Mouse (Mus musculus): ENCODE measurements around the gene Eif5b. TPM values are rescaled to one million over a fixed set of nuclear protein-coding genes. Genes with fewer than 3 reads are reported as not detected.

The Eif5b gene
- polyA plus RNA-seq, 1 experiment from 2014 or later, result 16.5 TPM

DNA sequence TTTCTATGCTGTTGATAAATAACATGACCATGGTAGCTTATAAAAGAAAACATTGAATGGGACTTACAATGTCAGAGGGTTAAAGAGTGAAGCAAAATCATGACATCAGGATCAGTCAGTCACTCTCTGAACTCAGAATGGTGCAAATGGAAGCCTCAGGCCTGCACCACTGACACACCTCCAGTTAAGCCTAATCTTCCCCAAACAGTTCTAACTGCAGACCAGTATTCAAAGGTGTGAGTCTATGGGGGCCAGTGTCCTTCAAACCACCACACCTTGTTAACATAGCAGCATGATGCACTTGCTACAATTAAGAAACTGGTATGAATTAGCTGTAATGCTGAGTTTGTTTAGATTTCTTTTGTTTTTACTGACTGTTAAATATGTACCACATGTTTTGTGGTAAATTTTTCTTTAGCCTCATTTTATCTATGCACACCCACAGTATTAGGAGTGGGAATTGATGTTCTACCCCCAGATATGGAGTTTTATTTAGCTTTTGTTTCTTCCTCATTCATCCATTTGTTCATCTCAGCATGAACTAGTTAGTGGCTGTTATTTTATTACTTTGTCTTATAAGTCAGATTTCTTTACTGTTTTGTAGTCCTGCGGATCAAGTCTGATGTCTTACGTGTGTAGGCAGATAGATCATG lies 16.9 kb downstream of the Eif5b start:
- Histone ChIP-seq H3K27me3 (ENCODE audit: control insufficient read depth, insufficient read depth, low read length) (no peaks in the 10 kb centered on the region), H3K4me3 (ENCODE audit: low read length) (no peak overlapping the region), H3K27ac (ENCODE audit: low read length) (no peak overlapping the region), H3K9ac (ENCODE audit: low read length) (no peak overlapping the region), H3K4me2 (ENCODE audit: low read depth, low read length) (no peak overlapping the region), H3K36me3 (ENCODE audit: control insufficient read depth, insufficient read depth) (peaks cover 16% of the 10 kb centered on the region), H3K9me3 (replicated peaks; ENCODE audit: control insufficient read depth, low read length) (no peaks in the 10 kb centered on the region), H3K4me1 (ENCODE audit: control insufficient read depth, insufficient read depth, low read length) (no peaks in the 10 kb centered on the region)
- 96% methylated on average over 2 of the region's 2 CpGs for WGBS
- ATAC-seq (replicated peaks; ENCODE audit: extremely low read depth, insufficient read depth, low FRiP score), result no peak

DNA sequence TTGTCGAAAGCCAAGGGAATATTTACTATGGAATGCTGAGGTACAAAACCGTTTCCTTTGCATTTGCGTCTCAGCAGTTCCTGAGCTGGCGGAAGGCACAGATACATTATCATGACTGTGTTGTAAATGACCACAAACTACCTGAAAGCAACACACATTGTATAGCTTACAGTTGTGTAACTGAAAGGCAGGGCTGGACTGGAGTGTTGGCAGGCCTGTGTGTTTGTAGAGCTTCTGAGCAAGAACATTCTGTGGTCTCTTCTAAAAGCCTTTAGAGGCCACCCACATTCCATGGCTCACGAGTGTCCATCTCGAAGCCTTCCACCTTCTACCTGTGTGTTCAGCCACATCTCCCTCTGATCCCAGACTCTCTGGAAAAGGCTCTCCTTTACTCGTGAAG lies 29.5 kb downstream of the Eif5b start:
- Histone ChIP-seq H3K27me3 (ENCODE audit: control insufficient read depth, insufficient read depth, low read length) (no peaks in the 10 kb centered on the region), H3K4me2 (ENCODE audit: low read depth, low read length) (no peak overlapping the region), H3K9me3 (replicated peaks; ENCODE audit: control insufficient read depth, low read length) (no peaks in the 10 kb centered on the region), H3K36me3 (ENCODE audit: control insufficient read depth, insufficient read depth) (peaks cover 14% of the 10 kb centered on the region), H3K27ac (ENCODE audit: low read length) (no peak overlapping the region), H3K9ac (ENCODE audit: low read length) (no peak overlapping the region), H3K4me1 (ENCODE audit: control insufficient read depth, insufficient read depth, low read length) (no peaks in the 10 kb centered on the region), H3K4me3 (ENCODE audit: low read length) (no peak overlapping the region)
- WGBS, result 84% methylated on average over 7 of the region's 7 CpGs
- ATAC-seq (replicated peaks; ENCODE audit: extremely low read depth, insufficient read depth, low FRiP score), result no peak

- peaks cover 24% of the 10 kb centered on the region for H3K36me3 ChIP-seq (ENCODE audit: control insufficient read depth, insufficient read depth)
- no peaks in the 10 kb centered on the region for H3K27me3 ChIP-seq (ENCODE audit: control insufficient read depth, insufficient read depth, low read length)
- 90% methylated on average over 5 of the region's 5 CpGs for WGBS
These were observed 33.6 kb downstream of the Eif5b start for GRCm38 (mm10) chr1:38031391-38031790.

GRCm38 (mm10) chr1:38035521-38035920 lies 37.7 kb downstream of the Eif5b start:
- H3K9me3 ChIP-seq (replicated peaks; ENCODE audit: control insufficient read depth, low read length), result no peaks in the 10 kb centered on the region
- no peak overlapping the region for H3K4me3 ChIP-seq (ENCODE audit: low read length)
- H3K9ac ChIP-seq (ENCODE audit: low read length), result no peak overlapping the region
- no peaks in the 10 kb centered on the region for H3K27me3 ChIP-seq (ENCODE audit: control insufficient read depth, insufficient read depth, low read length)
- no peak for ATAC-seq (replicated peaks; ENCODE audit: extremely low read depth, insufficient read depth, low FRiP score)
- H3K36me3 ChIP-seq (ENCODE audit: control insufficient read depth, insufficient read depth), result peaks cover 56% of the 10 kb centered on the region
- H3K27ac ChIP-seq (ENCODE audit: low read length), result no peak overlapping the region
- H3K4me2 ChIP-seq (ENCODE audit: low read depth, low read length), result no peak overlapping the region
- 86% methylated on average over 4 of the region's 4 CpGs for WGBS
- no peaks in the 10 kb centered on the region for H3K4me1 ChIP-seq (ENCODE audit: control insufficient read depth, insufficient read depth, low read length)

More at GRCm38 (mm10) chr1:38031391-38031790, 33.6 kb downstream of the Eif5b start:
- H3K4me2 ChIP-seq (ENCODE audit: low read depth, low read length), result no peak overlapping the region
- no peak overlapping the region for H3K27ac ChIP-seq (ENCODE audit: low read length)
- ATAC-seq (replicated peaks; ENCODE audit: extremely low read depth, insufficient read depth, low FRiP score), result no peak
- no peaks in the 10 kb centered on the region for H3K9me3 ChIP-seq (replicated peaks; ENCODE audit: control insufficient read depth, low read length)
- H3K9ac ChIP-seq (ENCODE audit: low read length), result no peak overlapping the region
- H3K4me3 ChIP-seq (ENCODE audit: low read length), result no peak overlapping the region
- no peaks in the 10 kb centered on the region for H3K4me1 ChIP-seq (ENCODE audit: control insufficient read depth, insufficient read depth, low read length)

GRCm38 (mm10) chr1:38037375-38037774 lies 39.6 kb downstream of the Eif5b start:
- peaks cover 58% of the 10 kb centered on the region for H3K36me3 ChIP-seq (ENCODE audit: control insufficient read depth, insufficient read depth)
- no peak overlapping the region for H3K4me3 ChIP-seq (ENCODE audit: low read length)
- H3K9me3 ChIP-seq (replicated peaks; ENCODE audit: control insufficient read depth, low read length), result no peaks in the 10 kb centered on the region
- H3K4me2 ChIP-seq (ENCODE audit: low read depth, low read length), result no peak overlapping the region
- no peak for ATAC-seq (replicated peaks; ENCODE audit: extremely low read depth, insufficient read depth, low FRiP score)
- H3K9ac ChIP-seq (ENCODE audit: low read length), result no peak overlapping the region
- H3K4me1 ChIP-seq (ENCODE audit: control insufficient read depth, insufficient read depth, low read length), result no peaks in the 10 kb centered on the region
- no peak overlapping the region for H3K27ac ChIP-seq (ENCODE audit: low read length)
- H3K27me3 ChIP-seq (ENCODE audit: control insufficient read depth, insufficient read depth, low read length), result no peaks in the 10 kb centered on the region
- 85% methylated on average over 5 of the region's 5 CpGs for WGBS

GRCm38 (mm10) chr1:38038898-38039297 lies 41.1 kb downstream of the Eif5b start:
- no peak for ATAC-seq (replicated peaks; ENCODE audit: extremely low read depth, insufficient read depth, low FRiP score)
- H3K27ac ChIP-seq (ENCODE audit: low read length), result no peak overlapping the region
- H3K4me2 ChIP-seq (ENCODE audit: low read depth, low read length), result no peak overlapping the region
- H3K9ac ChIP-seq (ENCODE audit: low read length), result no peak overlapping the region
- H3K9me3 ChIP-seq (replicated peaks; ENCODE audit: control insufficient read depth, low read length), result no peaks in the 10 kb centered on the region
- peaks cover 55% of the 10 kb centered on the region for H3K36me3 ChIP-seq (ENCODE audit: control insufficient read depth, insufficient read depth)
- H3K27me3 ChIP-seq (ENCODE audit: control insufficient read depth, insufficient read depth, low read length), result no peaks in the 10 kb centered on the region
- H3K4me1 ChIP-seq (ENCODE audit: control insufficient read depth, insufficient read depth, low read length), result no peaks in the 10 kb centered on the region
- no peak overlapping the region for H3K4me3 ChIP-seq (ENCODE audit: low read length)
- 91% methylated on average over 2 of the region's 2 CpGs for WGBS

GRCm38 (mm10) chr1:38048121-38048520 lies 50.3 kb downstream of the Eif5b start:
- 92% methylated on average over 3 of the region's 3 CpGs for WGBS
- ATAC-seq (replicated peaks; ENCODE audit: extremely low read depth, insufficient read depth, low FRiP score), result no peak
- no peaks in the 10 kb centered on the region for H3K27me3 ChIP-seq (ENCODE audit: control insufficient read depth, insufficient read depth, low read length)
- no peak overlapping the region for H3K27ac ChIP-seq (ENCODE audit: low read length)
- no peak overlapping the region for H3K9ac ChIP-seq (ENCODE audit: low read length)
- no peaks in the 10 kb centered on the region for H3K9me3 ChIP-seq (replicated peaks; ENCODE audit: control insufficient read depth, low read length)
- peaks cover 58% of the 10 kb centered on the region for H3K36me3 ChIP-seq (ENCODE audit: control insufficient read depth, insufficient read depth)
- no peak overlapping the region for H3K4me2 ChIP-seq (ENCODE audit: low read depth, low read length)
- H3K4me3 ChIP-seq (ENCODE audit: low read length), result no peak overlapping the region
- no peaks in the 10 kb centered on the region for H3K4me1 ChIP-seq (ENCODE audit: control insufficient read depth, insufficient read depth, low read length)

GRCm38 (mm10) chr1:38049562-38049961 lies 51.8 kb downstream of the Eif5b start:
- H3K4me1 ChIP-seq (ENCODE audit: control insufficient read depth, insufficient read depth, low read length), result no peaks in the 10 kb centered on the region
- H3K4me3 ChIP-seq (ENCODE audit: low read length), result no peak overlapping the region
- H3K4me2 ChIP-seq (ENCODE audit: low read depth, low read length), result no peak overlapping the region
- H3K36me3 ChIP-seq (ENCODE audit: control insufficient read depth, insufficient read depth), result peaks cover 64% of the 10 kb centered on the region
- 53% methylated on average over 4 of the region's 4 CpGs for WGBS
- no peak for ATAC-seq (replicated peaks; ENCODE audit: extremely low read depth, insufficient read depth, low FRiP score)
- no peak overlapping the region for H3K27ac ChIP-seq (ENCODE audit: low read length)
- no peaks in the 10 kb centered on the region for H3K9me3 ChIP-seq (replicated peaks; ENCODE audit: control insufficient read depth, low read length)
- no peak overlapping the region for H3K9ac ChIP-seq (ENCODE audit: low read length)
- H3K27me3 ChIP-seq (ENCODE audit: control insufficient read depth, insufficient read depth, low read length), result no peaks in the 10 kb centered on the region

GRCm38 (mm10) chr1:38055176-38055575 lies 57.4 kb downstream of the Eif5b start:
- 89% methylated on average over 5 of the region's 5 CpGs for WGBS
- H3K27ac ChIP-seq (ENCODE audit: low read length), result no peak overlapping the region
- ATAC-seq (replicated peaks; ENCODE audit: extremely low read depth, insufficient read depth, low FRiP score), result no peak

More at GRCm38 (mm10) chr1:38055176-38055575, 57.4 kb downstream of the Eif5b start:
- H3K9me3 ChIP-seq (replicated peaks; ENCODE audit: control insufficient read depth, low read length), result no peaks in the 10 kb centered on the region
- no peak overlapping the region for H3K9ac ChIP-seq (ENCODE audit: low read length)
- no peaks in the 10 kb centered on the region for H3K27me3 ChIP-seq (ENCODE audit: control insufficient read depth, insufficient read depth, low read length)
- H3K4me1 ChIP-seq (ENCODE audit: control insufficient read depth, insufficient read depth, low read length), result no peaks in the 10 kb centered on the region
- no peak overlapping the region for H3K4me3 ChIP-seq (ENCODE audit: low read length)
- H3K4me2 ChIP-seq (ENCODE audit: low read depth, low read length), result no peak overlapping the region
- peaks cover 50% of the 10 kb centered on the region for H3K36me3 ChIP-seq (ENCODE audit: control insufficient read depth, insufficient read depth)

All from heart, embryonic 16.5 days (tissue).